ENCODE assay signal across 7 mouse cellular contexts in genomic region chr3:9520051-9520727, GRCm38 (mm10).
DNase-seq lines count a peak whose midpoint lies in the region; ATAC-seq and TF ChIP-seq lines count a peak whose summit lies in the region.

No protein-coding gene starts in this region.

- H3K36me3 ChIP-seq in embryonic facial prominence, embryonic 14.5 days (ENCODE audit: control insufficient read depth, insufficient read depth, low read length): no peaks in the 10 kb centered on the region
- H3K36me3 ChIP-seq in heart, embryonic 13.5 days: no peaks in the 10 kb centered on the region
- H3K36me3 ChIP-seq in kidney, embryonic 14.5 days (ENCODE audit: control insufficient read depth, insufficient read depth, low read length): no peaks in the 10 kb centered on the region
- H3K36me3 ChIP-seq in limb, embryonic 12.5 days: no peaks in the 10 kb centered on the region
- no peaks in the 10 kb centered on the region for H3K36me3 ChIP-seq in midbrain, embryonic 11.5 days (ENCODE audit: control insufficient read depth, insufficient read depth, low read length)
- H3K36me3 ChIP-seq in stomach, embryonic 16.5 days (ENCODE audit: control insufficient read depth, insufficient read depth, low read length): no peaks in the 10 kb centered on the region

- no peaks in the 10 kb centered on the region for H3K27me3 ChIP-seq in embryonic facial prominence, embryonic 14.5 days (replicated peaks; ENCODE audit: control insufficient read depth, insufficient read depth, low read length)
- no peaks in the 10 kb centered on the region for H3K27me3 ChIP-seq in heart, embryonic 13.5 days (replicated peaks)
- H3K27me3 ChIP-seq in kidney, embryonic 14.5 days (ENCODE audit: control insufficient read depth, insufficient read depth, low read length): no peaks in the 10 kb centered on the region
- H3K27me3 ChIP-seq in limb, embryonic 12.5 days: peaks cover 2% of the 10 kb centered on the region; the same call in 1 of the 2 replicates
- peaks cover 14% of the 10 kb centered on the region for H3K27me3 ChIP-seq in midbrain, embryonic 11.5 days (ENCODE audit: control insufficient read depth, insufficient read depth, low read length)
- H3K27me3 ChIP-seq in stomach, embryonic 16.5 days (ENCODE audit: control insufficient read depth, insufficient read depth, low read length): no peaks in the 10 kb centered on the region

- H3K27ac ChIP-seq in embryonic facial prominence, embryonic 14.5 days (replicated peaks; ENCODE audit: low read depth, low read length): peak overlapping the region; percentile 83
- peak overlapping the region; percentile 75 for H3K27ac ChIP-seq in heart, embryonic 13.5 days (replicated peaks)
- H3K27ac ChIP-seq in kidney, embryonic 14.5 days (ENCODE audit: low read depth, low read length): peak overlapping the region; percentile 87
- peak overlapping the region; percentile 93 for H3K27ac ChIP-seq in limb, embryonic 12.5 days
- no peak overlapping the region for H3K27ac ChIP-seq in midbrain, embryonic 11.5 days (ENCODE audit: low read depth, low read length)
- H3K27ac ChIP-seq in stomach, embryonic 16.5 days (ENCODE audit: low read length): peak overlapping the region; percentile 95

- H3K9me3 ChIP-seq in embryonic facial prominence, embryonic 14.5 days (ENCODE audit: control insufficient read depth, low read length): no peaks in the 10 kb centered on the region
- no peaks in the 10 kb centered on the region for H3K9me3 ChIP-seq in heart, embryonic 13.5 days
- no peaks in the 10 kb centered on the region for H3K9me3 ChIP-seq in kidney, embryonic 14.5 days (ENCODE audit: control insufficient read depth, low read length)
- H3K9me3 ChIP-seq in limb, embryonic 12.5 days: no peaks in the 10 kb centered on the region
- no peaks in the 10 kb centered on the region for H3K9me3 ChIP-seq in midbrain, embryonic 11.5 days (ENCODE audit: control insufficient read depth, low read length)
- no peaks in the 10 kb centered on the region for H3K9me3 ChIP-seq in stomach, embryonic 16.5 days (replicated peaks; ENCODE audit: control insufficient read depth, low read length)

- TF ChIP-seq CTCF in brain, embryonic 14.5 days (IDR thresholded peaks at IDR 0.05; ENCODE audit: borderline replicate concordance, extremely low read depth, insufficient read depth, insufficient read length): no peak

- no peak for TF ChIP-seq POLR2A in brain, embryonic 14.5 days (IDR thresholded peaks at IDR 0.05; ENCODE audit: borderline replicate concordance, extremely low read depth, insufficient read depth, insufficient read length, poor library complexity, severe bottlenecking)

- H3K4me3 ChIP-seq in embryonic facial prominence, embryonic 14.5 days (ENCODE audit: low read depth, low read length): no peak overlapping the region
- H3K4me3 ChIP-seq in heart, embryonic 13.5 days: 0 out of 2 replicates have a peak overlapping the region, but pooled peaks have one; percentile 2
- no peak overlapping the region for H3K4me3 ChIP-seq in kidney, embryonic 14.5 days (ENCODE audit: low read length)
- no peak overlapping the region for H3K4me3 ChIP-seq in limb, embryonic 12.5 days (replicated peaks)
- H3K4me3 ChIP-seq in midbrain, embryonic 11.5 days (ENCODE audit: low read depth, low read length): no peak overlapping the region
- H3K4me3 ChIP-seq in stomach, embryonic 16.5 days (replicated peaks; ENCODE audit: low read length): 0 out of 2 replicates have a peak overlapping the region, but pooled peaks have one; percentile 1

- 8% methylated on average over 17 of the region's 17 CpGs for WGBS in embryonic facial prominence, embryonic 14.5 days
- WGBS in heart, embryonic 13.5 days: 16% methylated on average over 17 of the region's 17 CpGs
- 9% methylated on average over 17 of the region's 17 CpGs for WGBS in kidney, embryonic 14.5 days
- WGBS in limb, embryonic 12.5 days: 3% methylated on average over 17 of the region's 17 CpGs
- WGBS in midbrain, embryonic 11.5 days: 6% methylated on average over 17 of the region's 17 CpGs
- WGBS in stomach, embryonic 16.5 days: 16% methylated on average over 17 of the region's 17 CpGs

- ATAC-seq in embryonic facial prominence, embryonic 14.5 days (ENCODE audit: low read depth): peak; percentile 94
- ATAC-seq in heart, embryonic 13.5 days (ENCODE audit: extremely low read depth, insufficient number of reproducible peaks, low FRiP score, low TSS enrichment): peak; percentile 65; the same call in 1 of the 2 replicates
- peak; percentile 85 for ATAC-seq in kidney, embryonic 14.5 days (ENCODE audit: low FRiP score, low TSS enrichment)
- peak; percentile 85 for ATAC-seq in limb, embryonic 12.5 days (ENCODE audit: insufficient number of reproducible peaks, insufficient read depth, low FRiP score, low TSS enrichment, low read depth)
- peak; percentile 78 for ATAC-seq in midbrain, embryonic 11.5 days (ENCODE audit: low FRiP score)
- peak; percentile 91 for ATAC-seq in stomach, embryonic 16.5 days (ENCODE audit: insufficient read depth, low FRiP score)

- DNase-seq in brain, embryonic 14.5 days (ENCODE audit: low read depth): peak; percentile 96
- DNase-seq in embryonic facial prominence, embryonic 14.5 days (ENCODE audit: low spot score): peak; percentile 94
- DNase-seq in midbrain, embryonic 11.5 days (ENCODE audit: low spot score, missing footprints): peak; percentile 91

- H3K4me1 ChIP-seq in embryonic facial prominence, embryonic 14.5 days (ENCODE audit: control insufficient read depth, insufficient read depth, low read length): peaks cover 52% of the 10 kb centered on the region
- peaks cover 81% of the 10 kb centered on the region for H3K4me1 ChIP-seq in heart, embryonic 13.5 days
- peaks cover 30% of the 10 kb centered on the region for H3K4me1 ChIP-seq in kidney, embryonic 14.5 days (ENCODE audit: control insufficient read depth, insufficient read depth, low read length)
- peaks cover 81% of the 10 kb centered on the region for H3K4me1 ChIP-seq in limb, embryonic 12.5 days (replicated peaks)
- peaks cover 6% of the 10 kb centered on the region; the same call in 1 of the 2 replicates for H3K4me1 ChIP-seq in midbrain, embryonic 11.5 days (ENCODE audit: control insufficient read depth, insufficient read depth, low read length)
- H3K4me1 ChIP-seq in stomach, embryonic 16.5 days (ENCODE audit: control insufficient read depth, insufficient read depth, low read length): peaks cover 47% of the 10 kb centered on the region

- H3K9ac ChIP-seq in embryonic facial prominence, embryonic 14.5 days (ENCODE audit: low read depth, low read length): 0 out of 2 replicates have a peak overlapping the region, but pooled peaks have one; percentile 15
- peak overlapping the region; percentile 66 for H3K9ac ChIP-seq in heart, embryonic 13.5 days
- H3K9ac ChIP-seq in kidney, embryonic 14.5 days (ENCODE audit: low read depth, low read length): no peak overlapping the region
- 0 out of 2 replicates have a peak overlapping the region, but pooled peaks have one; percentile 34 for H3K9ac ChIP-seq in limb, embryonic 12.5 days (replicated peaks)
- H3K9ac ChIP-seq in midbrain, embryonic 11.5 days (ENCODE audit: low read length): no peak overlapping the region
- peak overlapping the region; percentile 50 for H3K9ac ChIP-seq in stomach, embryonic 16.5 days (ENCODE audit: low read length)

- H3K4me2 ChIP-seq in embryonic facial prominence, embryonic 14.5 days (ENCODE audit: low read depth, low read length): peak overlapping the region; percentile 37
- H3K4me2 ChIP-seq in heart, embryonic 13.5 days: peak overlapping the region; percentile 58
- peak overlapping the region; percentile 19; the same call in 1 of the 2 replicates for H3K4me2 ChIP-seq in kidney, embryonic 14.5 days (replicated peaks; ENCODE audit: low read depth, low read length)
- H3K4me2 ChIP-seq in limb, embryonic 12.5 days: peak overlapping the region; percentile 41
- H3K4me2 ChIP-seq in midbrain, embryonic 11.5 days: no peak overlapping the region
- peak overlapping the region; percentile 40 for H3K4me2 ChIP-seq in stomach, embryonic 16.5 days (ENCODE audit: low read depth, low read length)

Comparison
In these comparisons a context has a peak if more than half of its experiments do, and no peak if none do; other contexts are left out.
1. H3K4me3 ChIP-seq: peak in heart, embryonic 13.5 days (single experiment) and stomach, embryonic 16.5 days (single experiment); none in embryonic facial prominence, embryonic 14.5 days (single experiment), kidney, embryonic 14.5 days (single experiment), limb, embryonic 12.5 days (single experiment) and midbrain, embryonic 11.5 days (single experiment).
2. H3K9ac ChIP-seq: peak in embryonic facial prominence, embryonic 14.5 days (single experiment), heart, embryonic 13.5 days (single experiment), limb, embryonic 12.5 days (single experiment) and stomach, embryonic 16.5 days (single experiment); none in kidney, embryonic 14.5 days (single experiment) and midbrain, embryonic 11.5 days (single experiment).
3. Peak in every context shown above with its lines, with median percentiles within 50 percentile points of each other: DNase-seq and ATAC-seq.